Mouse (Mus musculus) retina, adult 2 months (tissue): Measurements from ENCODE around the gene Olfr713.

Experiments
- DNase-seq: peaks from one replicate; pipeline ENCODE4 v3.0.0-alpha.2; 2012; ENCODE audit warnings: low read depth, low spot score

The Olfr713 gene

DNA sequence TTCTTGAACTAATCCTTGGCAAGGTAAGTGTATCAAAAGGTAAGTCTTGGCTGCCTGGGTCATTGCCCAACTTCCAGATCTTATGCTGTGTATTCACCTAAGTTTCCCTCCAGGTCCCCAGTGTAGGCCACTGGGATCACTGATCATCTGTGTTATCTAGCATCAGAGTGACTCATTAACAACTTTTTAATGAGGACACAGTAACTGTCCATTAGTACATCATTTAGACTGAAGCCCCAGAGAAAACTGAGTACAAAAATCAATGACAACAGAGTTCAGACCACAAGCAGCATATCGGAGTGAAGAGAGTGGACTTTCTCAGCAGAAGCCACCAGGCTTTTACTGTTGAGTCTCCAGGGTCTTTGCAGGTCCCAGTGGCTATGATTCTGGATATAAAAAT lies at the start of gene Olfr713:
Gene Olfr713 (plus strand): TSS at position 301 of the 400 bp plus-strand sequence.
- DNase-seq: no peak

DNA sequence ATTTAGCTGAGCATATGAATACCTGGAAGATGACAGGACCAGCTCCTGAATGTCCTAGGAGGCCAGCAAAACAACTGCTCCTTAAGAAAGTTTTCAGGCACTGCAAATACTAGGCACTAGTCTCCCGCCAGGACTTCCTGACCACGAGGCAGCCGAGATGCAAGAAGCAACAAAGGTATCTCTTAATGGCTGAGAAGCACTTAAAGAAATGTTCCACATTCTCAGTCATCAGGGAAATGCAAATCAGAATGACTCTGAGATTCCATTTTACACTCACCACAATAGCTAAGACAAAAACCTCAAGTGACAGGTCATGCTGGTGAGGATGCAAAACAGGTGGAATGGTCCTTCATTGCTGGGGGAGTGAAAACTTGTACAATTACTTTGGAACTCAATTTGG lies 45.7 kb upstream of the Olfr713 start:
- DNase-seq: no peak

DNA sequence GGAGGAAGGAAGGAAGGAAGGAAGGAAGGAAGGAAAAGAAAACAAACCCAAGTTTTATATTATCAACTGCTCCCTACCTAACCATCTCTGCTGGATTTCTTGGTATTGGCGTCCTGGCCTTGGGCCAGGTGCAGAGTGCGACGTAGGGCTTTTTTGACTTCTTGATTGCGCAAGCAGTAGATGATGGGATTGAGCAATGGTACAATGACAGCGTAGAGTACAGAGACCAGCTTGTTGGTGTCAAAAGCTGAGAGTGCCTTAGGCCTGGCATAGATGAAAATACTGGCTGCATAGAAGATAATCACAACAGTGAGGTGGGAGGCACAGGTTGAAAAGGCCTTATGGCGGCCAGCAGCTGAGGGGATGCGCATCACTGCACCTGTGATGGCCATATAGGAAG lies 30.2 kb upstream of the Olfr713 start:
- no peak for DNase-seq

DNA sequence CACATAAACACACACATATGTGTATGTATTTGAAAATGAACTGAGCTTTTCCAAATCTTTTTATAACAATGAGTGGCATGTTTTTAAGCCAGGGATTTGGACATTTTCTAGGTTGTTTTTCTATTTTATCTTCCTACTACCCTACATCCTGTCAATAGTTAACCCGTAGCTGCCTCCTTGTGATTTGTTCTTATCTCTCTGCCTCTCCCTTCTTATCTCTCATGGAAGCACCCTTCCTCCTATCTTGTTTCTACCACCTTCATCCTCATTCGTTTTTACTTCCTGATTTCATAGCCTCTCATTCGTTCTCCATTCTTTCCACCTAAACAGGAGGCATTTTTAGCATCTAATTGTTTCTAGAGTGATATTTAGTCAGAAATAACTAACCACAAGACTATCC lies 26.8 kb upstream of the Olfr713 start:
- no peak for DNase-seq

DNA sequence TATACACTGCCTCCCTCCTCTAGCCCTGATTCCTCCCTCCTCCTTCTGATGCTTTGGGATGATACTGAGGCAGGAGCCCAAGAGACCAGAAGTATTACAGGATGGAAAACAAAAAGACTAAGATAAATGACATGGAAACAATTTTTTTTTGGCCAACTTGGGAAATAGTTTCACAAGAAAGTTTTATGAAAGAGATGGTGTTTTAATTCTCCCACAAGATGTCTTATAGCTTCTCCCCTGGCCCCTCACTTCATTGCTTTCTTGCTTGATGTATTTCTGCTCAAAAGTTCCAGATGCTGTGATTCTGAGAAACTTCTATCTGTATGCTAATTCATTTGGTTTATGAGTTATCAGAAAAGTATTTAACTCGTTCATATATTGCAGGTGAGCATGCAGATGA lies 25.0 kb upstream of the Olfr713 start, which contains the start of gene Olfr2:
Gene Olfr2 (minus strand): TSS at position 101 of the 400 bp plus-strand sequence.
- no peak for DNase-seq

DNA sequence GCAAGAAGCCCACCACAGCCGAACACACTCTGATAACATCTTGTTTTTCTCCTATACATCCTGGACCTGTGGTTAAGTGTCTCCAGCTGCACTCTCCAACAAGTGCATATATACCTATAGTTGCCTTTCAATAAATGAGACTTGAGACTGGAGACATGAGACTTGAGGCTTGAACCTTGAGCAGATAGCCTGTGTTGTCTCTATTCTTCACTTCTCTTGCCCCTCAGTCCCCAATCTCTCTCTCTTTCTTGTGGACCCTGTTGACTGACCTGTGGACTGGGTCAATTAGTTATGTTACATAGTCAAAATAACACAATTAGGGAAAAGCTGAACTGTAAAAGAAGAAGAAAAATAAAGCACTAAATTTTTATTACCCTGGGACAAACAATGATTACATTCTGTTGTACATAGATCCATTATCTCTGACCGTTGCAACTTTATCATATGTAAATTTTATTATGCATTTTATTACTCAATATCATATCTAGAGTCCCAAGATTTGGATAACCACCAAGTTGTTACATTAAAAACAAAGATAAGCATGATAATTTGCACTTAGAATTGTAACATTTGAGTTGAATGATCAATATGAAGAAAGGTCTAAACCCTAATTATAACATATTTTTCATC lies 9.1 kb downstream of the Olfr713 start:
- no peak for DNase-seq

DNA sequence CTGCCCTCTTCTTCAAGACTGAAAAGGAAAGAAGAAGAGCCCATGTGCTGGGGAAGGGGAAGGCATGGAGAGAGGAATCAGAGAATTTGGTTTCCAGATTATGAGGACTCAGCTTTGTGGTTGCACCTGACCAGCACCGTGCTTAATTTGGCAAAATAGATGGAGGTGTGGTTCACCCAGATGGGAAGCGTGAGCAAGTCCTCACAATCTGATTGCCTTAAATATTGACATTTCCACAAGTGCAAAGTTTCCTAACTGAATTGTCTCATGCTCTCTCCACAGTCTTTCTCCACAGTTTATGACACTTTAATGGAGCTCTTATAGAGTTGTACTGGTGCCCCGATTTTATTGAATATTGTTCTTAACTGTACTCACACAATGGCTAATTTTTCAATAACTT lies 12.2 kb downstream of the Olfr713 start:
- DNase-seq: no peak

DNA sequence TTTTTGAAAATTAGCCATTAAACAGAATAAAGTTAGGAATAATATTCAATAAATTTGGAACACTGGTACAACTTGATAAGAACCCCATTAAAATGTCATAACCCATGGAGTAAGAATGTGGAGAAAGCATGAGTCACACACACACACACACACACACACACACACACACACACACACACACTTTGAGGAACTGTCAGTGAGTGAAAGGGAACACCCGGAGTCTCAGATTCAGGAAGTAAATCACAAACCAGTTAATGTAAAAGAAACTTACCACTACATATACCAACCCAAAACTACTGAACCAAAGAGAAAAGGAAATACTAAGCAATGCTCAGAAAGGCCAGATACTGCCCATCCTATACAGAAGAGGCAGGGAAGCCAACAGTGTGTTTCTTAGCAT lies 13.4 kb downstream of the Olfr713 start:
- no peak for DNase-seq

DNA sequence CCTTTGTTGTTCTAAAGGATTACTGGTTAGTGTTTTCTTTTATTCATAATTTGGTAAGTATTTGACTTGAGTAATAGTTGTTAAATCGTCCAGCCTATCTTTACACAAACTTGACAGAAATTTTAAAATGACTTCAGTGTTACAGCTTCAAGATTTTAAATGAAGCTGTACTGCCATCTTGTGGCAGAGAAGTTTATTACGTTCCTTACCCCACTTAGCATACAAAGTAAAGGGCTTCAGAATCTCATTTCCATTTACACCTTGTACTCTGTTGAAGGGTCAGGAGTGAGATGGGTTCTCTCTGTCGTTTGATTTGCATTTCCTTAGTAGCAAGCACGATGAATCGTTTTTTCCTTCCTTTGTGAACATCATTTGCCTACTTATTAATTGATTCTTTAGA lies 14.9 kb downstream of the Olfr713 start:
- DNase-seq: peak; percentile 9

DNA sequence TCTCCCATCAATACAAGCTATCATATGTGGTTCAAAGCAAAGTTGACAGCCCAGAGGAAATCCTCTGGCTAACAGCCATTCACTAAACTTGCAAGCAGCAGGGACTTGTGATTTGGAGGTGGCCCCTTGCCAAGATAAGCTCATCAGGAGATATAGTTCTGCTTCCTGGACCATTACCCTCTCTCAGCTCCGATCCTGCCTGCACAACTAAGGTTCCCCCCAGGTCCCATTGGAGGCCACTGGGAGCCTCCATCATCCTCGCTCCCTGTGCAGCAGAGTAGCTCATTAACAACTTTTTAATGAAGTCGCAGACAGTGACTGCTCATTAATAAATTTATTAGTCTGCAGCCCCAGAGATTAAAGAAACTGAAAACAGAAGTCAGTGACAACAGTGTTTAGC lies 16.6 kb downstream of the Olfr713 start:
- DNase-seq: no peak

DNA sequence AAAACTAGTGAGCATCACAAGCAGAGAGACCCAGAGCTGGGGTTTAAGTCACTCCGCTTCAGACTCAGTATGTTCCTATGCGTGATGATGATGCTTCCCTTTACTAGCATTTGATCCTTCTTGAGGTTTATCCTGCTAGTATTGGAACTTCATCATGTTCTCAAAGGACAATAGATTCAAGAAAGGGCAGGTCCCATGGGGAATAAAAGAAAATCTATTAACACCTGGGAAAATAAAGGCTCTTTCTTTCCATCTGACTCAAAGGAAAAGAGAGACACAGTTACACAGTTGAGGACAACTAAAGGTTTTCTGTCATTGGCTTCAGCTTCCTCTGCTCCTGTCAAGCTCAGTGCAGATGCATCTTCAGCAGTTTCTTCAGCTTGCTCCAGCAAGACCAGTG lies 39.7 kb downstream of the Olfr713 start, which contains the start of gene Olfr714:
Gene Olfr714 (plus strand): TSS at position 301 of the 400 bp plus-strand sequence.
- DNase-seq: no peak
